Mouse (Mus musculus): Measurements from ENCODE around the gene Rb1. TPM values are rescaled to one million over a fixed set of nuclear protein-coding genes. Genes with fewer than 3 reads are reported as not detected.

Gene Rb1
- polyA plus RNA-seq, 1 experiment from 2014 or later: 34.2 TPM

GRCm38 (mm10) chr14:73137234-73137633 is 188.4 kb downstream of the Rb1 start:
- Histone ChIP-seq H3K36me3 (no peaks in the 10 kb centered on the region), H3K4me2 (replicated peaks) (no peak overlapping the region), H3K4me3 (no peak overlapping the region), H3K4me1 (peaks cover 5% of the 10 kb centered on the region; the same call in 1 of the 2 replicates), H3K27ac (no peak overlapping the region), H3K9ac (no peak overlapping the region), H3K9me3 (replicated peaks) (no peaks in the 10 kb centered on the region), H3K27me3 (no peaks in the 10 kb centered on the region)
- WGBS: 76% methylated on average over 5 of the region's 5 CpGs
- ATAC-seq (ENCODE audit: low FRiP score): no peak

MicroRNA genes within 50 kb of the gene (microRNA counts, 519-probe panel; counts per million panel counts)
- microRNA mmu-miR-687: 470 counts per million, percentile 58 among the panel's probes with 10 or more counts

Small RNA genes within 50 kb of the gene (microRNA-seq; reads per million reads assigned to microRNA genes)
- gene Mir687: not detected

Other genes with a start within 250 kb of the Rb1 start
- 124 and 127 TPM in 2 replicates for gene Rcbtb2, start 202.8 kb downstream of the Rb1 start, polyA plus RNA-seq (2016; fragmentation: Nextera tagmentation; extraction: Ambion mirVana)
- 12.9 and 14.0 TPM in 2 replicates for gene Lpar6, start 87.9 kb downstream of the Rb1 start, polyA plus RNA-seq (2016; fragmentation: Nextera tagmentation; extraction: Ambion mirVana)
- gene Itm2b, start 59.5 kb upstream of the Rb1 start, polyA plus RNA-seq (2016; fragmentation: Nextera tagmentation; extraction: Ambion mirVana): 462 and 486 TPM in 2 replicates
- gene Med4, start 184.2 kb upstream of the Rb1 start, polyA plus RNA-seq (2016; fragmentation: Nextera tagmentation; extraction: Ambion mirVana): 81.8 and 90.3 TPM in 2 replicates
- gene Sucla2, start 199.5 kb upstream of the Rb1 start, polyA plus RNA-seq (2016; fragmentation: Nextera tagmentation; extraction: Ambion mirVana): 103 and 104 TPM in 2 replicates
- 11.0 and 11.8 TPM in 2 replicates for gene Nudt15, start 222.4 kb upstream of the Rb1 start, polyA plus RNA-seq (2016; fragmentation: Nextera tagmentation; extraction: Ambion mirVana)

Measured in hindbrain, embryonic 12.5 days (tissue).